Mouse (Mus musculus): ENCODE data around the gene 1700018F24Rik. TPM values are rescaled to one million over a fixed set of nuclear protein-coding genes. Genes with fewer than 3 reads are reported as not detected.

Gene 1700018F24Rik
- not detected in 2 replicates for polyA plus RNA-seq (2012; ENCODE audit: low replicate concordance)

DNA sequence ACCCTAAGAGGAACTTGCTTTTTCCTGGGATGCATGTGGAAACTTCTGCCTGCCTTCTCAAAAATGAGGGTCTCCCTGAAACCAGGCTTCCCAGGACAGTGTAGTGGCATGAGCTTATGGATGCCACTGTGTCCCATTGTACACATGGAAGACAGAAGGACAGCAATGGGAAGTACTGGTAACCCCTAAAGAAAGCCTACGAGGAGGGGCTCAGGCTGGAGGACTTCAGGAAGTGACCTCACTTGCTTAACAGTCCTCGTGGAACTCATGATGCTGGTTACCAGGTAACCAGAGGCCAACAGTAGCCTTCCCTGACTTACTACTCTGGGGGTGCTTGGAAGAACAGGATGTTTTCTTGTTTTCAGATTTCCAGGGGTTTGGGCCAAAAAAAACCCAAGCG lies at the start of gene 1700018F24Rik:
TSS of gene 1700018F24Rik (plus strand) at position 301 of the 400 bp plus-strand sequence.

DNA sequence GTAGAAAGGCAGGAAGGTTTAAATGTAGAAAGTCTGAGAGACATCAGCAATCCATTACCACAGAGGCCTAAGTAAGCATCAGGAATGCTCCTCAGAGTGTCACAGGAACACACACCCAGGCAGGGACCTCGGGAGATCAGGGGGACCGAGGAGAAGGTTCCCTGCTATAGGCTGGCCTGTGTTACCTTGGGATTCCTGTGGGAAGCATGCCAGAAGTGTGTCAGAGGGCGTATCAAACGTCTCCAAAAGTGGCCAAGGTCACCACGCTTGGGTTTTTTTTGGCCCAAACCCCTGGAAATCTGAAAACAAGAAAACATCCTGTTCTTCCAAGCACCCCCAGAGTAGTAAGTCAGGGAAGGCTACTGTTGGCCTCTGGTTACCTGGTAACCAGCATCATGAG lies 10.4 kb upstream of the 1700018F24Rik start, which contains the start of gene Gm4871:
TSS of gene Gm4871 (minus strand) at position 364 of the 400 bp plus-strand sequence.

DNA sequence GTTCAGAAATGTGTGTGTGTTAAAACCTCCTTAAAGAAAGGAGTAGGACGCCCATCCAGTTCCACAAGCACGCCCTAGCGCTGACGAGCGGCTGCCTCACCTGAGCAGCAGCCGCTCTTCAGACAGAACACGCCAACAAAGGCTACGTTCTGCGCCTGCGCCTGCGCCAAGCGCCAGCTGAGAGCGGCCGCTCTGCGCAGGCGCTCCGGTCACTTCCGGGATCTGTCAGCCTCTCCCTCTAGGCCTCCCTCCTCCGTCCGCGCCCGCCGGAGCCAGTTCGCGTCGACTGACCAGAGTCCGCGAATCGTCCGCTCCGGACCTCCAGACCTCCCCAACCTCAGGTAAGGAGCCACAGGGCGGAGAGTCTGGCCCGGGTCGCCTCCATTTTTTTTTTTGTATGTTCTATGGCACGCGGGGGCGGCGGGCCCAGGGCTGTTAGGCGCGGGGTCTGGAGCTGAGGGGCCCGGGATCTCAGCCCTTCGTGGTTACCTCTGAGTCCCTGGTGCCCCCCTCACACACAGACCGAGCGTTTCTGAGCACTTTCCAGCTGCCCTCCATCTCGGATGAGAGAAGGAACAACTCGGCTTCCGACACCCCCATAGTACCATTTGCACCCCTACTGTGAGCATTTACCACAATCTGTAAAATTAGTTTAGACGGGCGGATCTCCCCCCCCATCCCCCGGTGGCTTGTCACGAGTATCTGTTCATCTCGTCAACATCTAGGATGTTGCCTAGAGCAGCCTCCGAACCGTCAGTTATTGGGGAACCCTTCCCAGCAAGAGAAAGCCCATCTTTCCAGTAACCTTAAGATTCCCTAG lies 41.1 kb downstream of the 1700018F24Rik start, which contains the start of the genes Arpc1a and Kpna7:
TSS of gene Arpc1a (plus strand) at position 199 of the 820 bp plus-strand sequence.
TSS of gene Kpna7 (minus strand) at position 399 of the 820 bp plus-strand sequence.

Other genes starting within 250 kb of the 1700018F24Rik start
- gene Smurf1, start 77.1 kb upstream of the 1700018F24Rik start, polyA plus RNA-seq (2012; ENCODE audit: low replicate concordance) = 19.1 and 21.6 TPM in 2 replicates
- gene Gm4871, start 10.2 kb upstream of the 1700018F24Rik start, polyA plus RNA-seq (2012; ENCODE audit: low replicate concordance) = not detected in 2 replicates
- 8.5 and 35.6 TPM in 2 replicates for gene Arpc1a, start 40.8 kb downstream of the 1700018F24Rik start, polyA plus RNA-seq (2012; ENCODE audit: low replicate concordance)
- not detected in 2 replicates for gene Kpna7, start 41.0 kb downstream of the 1700018F24Rik start, polyA plus RNA-seq (2012; ENCODE audit: low replicate concordance)
- gene Arpc1b, start 71.2 kb downstream of the 1700018F24Rik start, polyA plus RNA-seq (2012; ENCODE audit: low replicate concordance) = 1,579 and 2,966 TPM in 2 replicates
- 31.3 and 71.5 TPM in 2 replicates for gene Pdap1, start 97.2 kb downstream of the 1700018F24Rik start, polyA plus RNA-seq (2012; ENCODE audit: low replicate concordance)
- 3.6 and 13.6 TPM in 2 replicates for gene Bud31, start 97.4 kb downstream of the 1700018F24Rik start, polyA plus RNA-seq (2012; ENCODE audit: low replicate concordance)
- 17.5 and 25.2 TPM in 2 replicates for gene Ptcd1, start 124.1 kb downstream of the 1700018F24Rik start, polyA plus RNA-seq (2012; ENCODE audit: low replicate concordance)
- gene Cpsf4, start 124.2 kb downstream of the 1700018F24Rik start, polyA plus RNA-seq (2012; ENCODE audit: low replicate concordance) = 68.9 and 92.8 TPM in 2 replicates
- gene Atp5j2, start 149.1 kb downstream of the 1700018F24Rik start, polyA plus RNA-seq (2012; ENCODE audit: low replicate concordance) = 10.0 and 60.4 TPM in 2 replicates
- 5.2 and 5.4 TPM in 2 replicates for gene Zkscan14, start 158.9 kb downstream of the 1700018F24Rik start, polyA plus RNA-seq (2012; ENCODE audit: low replicate concordance)
- 1.2 and 2.8 TPM in 2 replicates for gene Zkscan5, start 161.6 kb downstream of the 1700018F24Rik start, polyA plus RNA-seq (2012; ENCODE audit: low replicate concordance)
- 20.9 and 38.4 TPM in 2 replicates for gene Zfp655, start 188.7 kb downstream of the 1700018F24Rik start, polyA plus RNA-seq (2012; ENCODE audit: low replicate concordance)
- gene Zscan25, start 237.5 kb downstream of the 1700018F24Rik start, polyA plus RNA-seq (2012; ENCODE audit: low replicate concordance) = 38.1 and 64.9 TPM in 2 replicates